ENCODE assay signal across 20 mouse cellular contexts in genomic region chr5:40441239-40441638, GRCm38 (mm10).
"Had no signal": no experiment of that assay in that cellular context is flagged by ENCODE, and none has a peak within 500 bp of the region (broad histone marks: within the 10 kb centered on the region; RNA-seq: fewer than 3 reads in every experiment).

No protein-coding gene starts in this region.

- H3K4me2 ChIP-seq: limb, embryonic 12.5 days; limb, embryonic 15.5 days; liver, embryonic 11.5 days; lung, embryonic 14.5 days; neural tube, embryonic 13.5 days; stomach, embryonic 15.5 days had no signal

- H3K4me3 ChIP-seq: limb, embryonic 12.5 days; limb, embryonic 15.5 days; myocyte; neural tube, embryonic 13.5 days; stomach, embryonic 15.5 days had no signal

- H3K4me1 ChIP-seq: limb, embryonic 12.5 days; limb, embryonic 15.5 days; neural tube, embryonic 13.5 days; stomach, embryonic 15.5 days had no signal

- H3K9me3 ChIP-seq: limb, embryonic 12.5 days; limb, embryonic 15.5 days; neural tube, embryonic 13.5 days; stomach, embryonic 15.5 days had no signal

- H3K36me3 ChIP-seq: limb, embryonic 12.5 days; limb, embryonic 15.5 days; neural tube, embryonic 13.5 days; stomach, embryonic 15.5 days had no signal

- H3K9ac ChIP-seq: limb, embryonic 12.5 days; limb, embryonic 15.5 days; liver, embryonic 14.5 days; liver, postnatal 0 days; lung, embryonic 14.5 days; neural tube, embryonic 13.5 days; stomach, embryonic 15.5 days had no signal

- DNase-seq: kidney, adult 2 months; kidney, postnatal 4 days; left cerebral cortex, postnatal 4 days; liver, postnatal 0 days; lung, embryonic 14.5 days; retina, postnatal 1 day; right cerebral cortex, postnatal 25 days; spleen, adult 18-20 months; thymus, postnatal 25 days had no signal

- ATAC-seq: intestine, postnatal 0 days; liver, postnatal 0 days; lung, postnatal 0 days had no signal

- H3K27ac ChIP-seq: kidney, postnatal 0 days; limb, embryonic 12.5 days; limb, embryonic 15.5 days; liver, embryonic 14.5 days; macrophage; neural tube, embryonic 13.5 days; stomach, embryonic 15.5 days had no signal

- H3K27me3 ChIP-seq: limb, embryonic 12.5 days; limb, embryonic 15.5 days; neural tube, embryonic 13.5 days; stomach, embryonic 15.5 days had no signal
